Mouse (Mus musculus): ENCODE measurements around the gene Acta2. TPM values are rescaled to one million over a fixed set of nuclear protein-coding genes. Genes with fewer than 3 reads are reported as not detected.
A peak's percentile ranks its signal among the peaks of the same experiment; 100 is the strongest.

Gene Acta2
- polyA plus RNA-seq, 1 experiment from 2014 or later, result 1,416 TPM

GRCm38 (mm10) chr19:34262273-34262974, 7.0 kb upstream of the Acta2 start:
- WGBS (ENCODE audit: insufficient replicate concordance), result 77% methylated on average over 2 of the region's 2 CpGs
- H3K4me3 ChIP-seq (ENCODE audit: low read depth, low read length), result no peak overlapping the region
- H3K27me3 ChIP-seq (ENCODE audit: control insufficient read depth, insufficient read depth, low read length), result no peaks in the 10 kb centered on the region
- no peak overlapping the region for H3K4me2 ChIP-seq
- ATAC-seq (replicated peaks; ENCODE audit: insufficient number of reproducible peaks, low FRiP score, low TSS enrichment), result no peak
- no peaks in the 10 kb centered on the region for H3K36me3 ChIP-seq (ENCODE audit: control insufficient read depth, insufficient read depth, low read length)
- no peak overlapping the region for H3K9ac ChIP-seq (ENCODE audit: low read depth, low read length)
- H3K4me1 ChIP-seq (ENCODE audit: control insufficient read depth, insufficient read depth, low read length), result no peaks in the 10 kb centered on the region
- no peak overlapping the region for H3K27ac ChIP-seq (ENCODE audit: low read depth, low read length)
- no peaks in the 10 kb centered on the region for H3K9me3 ChIP-seq (replicated peaks; ENCODE audit: control insufficient read depth, low read length)

GRCm38 (mm10) chr19:34256936-34257335, 1.5 kb upstream of the Acta2 start:
- WGBS (ENCODE audit: insufficient replicate concordance), result 79% methylated on average over 2 of the region's 2 CpGs
- no peaks in the 10 kb centered on the region; the same call in 1 of the 2 replicates for H3K27me3 ChIP-seq (ENCODE audit: control insufficient read depth, insufficient read depth, low read length)

GRCm38 (mm10) chr19:34256149-34256548, 759 bp upstream of the Acta2 start:
- Histone ChIP-seq H3K36me3 (ENCODE audit: control insufficient read depth, insufficient read depth, low read length) (no peaks in the 10 kb centered on the region), H3K9ac (ENCODE audit: low read depth, low read length) (no peak overlapping the region), H3K27ac (ENCODE audit: low read depth, low read length) (no peak overlapping the region), H3K4me1 (ENCODE audit: control insufficient read depth, insufficient read depth, low read length) (no peaks in the 10 kb centered on the region; the same call in 1 of the 2 replicates), H3K4me2 (no peak overlapping the region), H3K9me3 (replicated peaks; ENCODE audit: control insufficient read depth, low read length) (no peaks in the 10 kb centered on the region), H3K4me3 (ENCODE audit: low read depth, low read length) (no peak overlapping the region), H3K27me3 (ENCODE audit: control insufficient read depth, insufficient read depth, low read length) (no peaks in the 10 kb centered on the region; the same call in 1 of the 2 replicates)
- 76% methylated on average over 5 of the region's 5 CpGs for WGBS (ENCODE audit: insufficient replicate concordance)
- ATAC-seq (replicated peaks; ENCODE audit: insufficient number of reproducible peaks, low FRiP score, low TSS enrichment), result no peak

More at GRCm38 (mm10) chr19:34256936-34257335, 1.5 kb upstream of the Acta2 start:
- H3K4me2 ChIP-seq, result no peak overlapping the region
- H3K4me1 ChIP-seq (ENCODE audit: control insufficient read depth, insufficient read depth, low read length), result no peaks in the 10 kb centered on the region; the same call in 1 of the 2 replicates
- no peak overlapping the region for H3K9ac ChIP-seq (ENCODE audit: low read depth, low read length)
- no peak overlapping the region for H3K27ac ChIP-seq (ENCODE audit: low read depth, low read length)
- no peak overlapping the region for H3K4me3 ChIP-seq (ENCODE audit: low read depth, low read length)
- H3K36me3 ChIP-seq (ENCODE audit: control insufficient read depth, insufficient read depth, low read length), result no peaks in the 10 kb centered on the region
- no peak for ATAC-seq (replicated peaks; ENCODE audit: insufficient number of reproducible peaks, low FRiP score, low TSS enrichment)
- H3K9me3 ChIP-seq (replicated peaks; ENCODE audit: control insufficient read depth, low read length), result no peaks in the 10 kb centered on the region

GRCm38 (mm10) chr19:34254101-34254879, 1.1 kb downstream of the Acta2 start:
- Histone ChIP-seq H3K9me3 (replicated peaks; ENCODE audit: control insufficient read depth, low read length) (no peaks in the 10 kb centered on the region), H3K27ac (ENCODE audit: low read depth, low read length) (peak overlapping the region; percentile 6), H3K27me3 (ENCODE audit: control insufficient read depth, insufficient read depth, low read length) (no peaks in the 10 kb centered on the region; the same call in 1 of the 2 replicates), H3K4me3 (ENCODE audit: low read depth, low read length) (peak overlapping the region; percentile 49), H3K4me1 (ENCODE audit: control insufficient read depth, insufficient read depth, low read length) (no peaks in the 10 kb centered on the region; the same call in 1 of the 2 replicates), H3K9ac (ENCODE audit: low read depth, low read length) (peak overlapping the region; percentile 6), H3K4me2 (peak overlapping the region; percentile 61), H3K36me3 (ENCODE audit: control insufficient read depth, insufficient read depth, low read length) (no peaks in the 10 kb centered on the region)
- 18% methylated on average over 14 of the region's 14 CpGs for WGBS (ENCODE audit: insufficient replicate concordance)
- no peak for ATAC-seq (replicated peaks; ENCODE audit: insufficient number of reproducible peaks, low FRiP score, low TSS enrichment)

- H3K4me1 ChIP-seq (ENCODE audit: control insufficient read depth, insufficient read depth, low read length), result no peaks in the 10 kb centered on the region; the same call in 1 of the 2 replicates
- H3K4me3 ChIP-seq (ENCODE audit: low read depth, low read length), result 0 out of 2 replicates have a peak overlapping the region, but pooled peaks have one; percentile 49
- H3K27me3 ChIP-seq (ENCODE audit: control insufficient read depth, insufficient read depth, low read length), result no peaks in the 10 kb centered on the region; the same call in 1 of the 2 replicates
- no peak overlapping the region for H3K27ac ChIP-seq (ENCODE audit: low read depth, low read length)
- no peak overlapping the region for H3K9ac ChIP-seq (ENCODE audit: low read depth, low read length)
- 22% methylated on average over 9 of the region's 9 CpGs for WGBS (ENCODE audit: insufficient replicate concordance)
- no peaks in the 10 kb centered on the region for H3K9me3 ChIP-seq (replicated peaks; ENCODE audit: control insufficient read depth, low read length)
- peak; percentile 46 for ATAC-seq (replicated peaks; ENCODE audit: insufficient number of reproducible peaks, low FRiP score, low TSS enrichment)
- H3K4me2 ChIP-seq, result peak overlapping the region; percentile 61
- H3K36me3 ChIP-seq (ENCODE audit: control insufficient read depth, insufficient read depth, low read length), result no peaks in the 10 kb centered on the region
Measured at GRCm38 (mm10) chr19:34252450-34252849, 2.9 kb downstream of the Acta2 start.

GRCm38 (mm10) chr19:34251900-34252299, 3.5 kb downstream of the Acta2 start:
- no peaks in the 10 kb centered on the region for H3K9me3 ChIP-seq (replicated peaks; ENCODE audit: control insufficient read depth, low read length)
- H3K27ac ChIP-seq (ENCODE audit: low read depth, low read length), result no peak overlapping the region
- no peak overlapping the region for H3K4me2 ChIP-seq
- no peaks in the 10 kb centered on the region; the same call in 1 of the 2 replicates for H3K27me3 ChIP-seq (ENCODE audit: control insufficient read depth, insufficient read depth, low read length)
- no peak for ATAC-seq (replicated peaks; ENCODE audit: insufficient number of reproducible peaks, low FRiP score, low TSS enrichment)
- H3K4me3 ChIP-seq (ENCODE audit: low read depth, low read length), result no peak overlapping the region
- H3K4me1 ChIP-seq (ENCODE audit: control insufficient read depth, insufficient read depth, low read length), result no peaks in the 10 kb centered on the region; the same call in 1 of the 2 replicates
- H3K36me3 ChIP-seq (ENCODE audit: control insufficient read depth, insufficient read depth, low read length), result no peaks in the 10 kb centered on the region
- 83% methylated on average over 2 of the region's 2 CpGs for WGBS (ENCODE audit: insufficient replicate concordance)
- no peak overlapping the region for H3K9ac ChIP-seq (ENCODE audit: low read depth, low read length)

- H3K4me1 ChIP-seq (ENCODE audit: control insufficient read depth, insufficient read depth, low read length), result no peaks in the 10 kb centered on the region; the same call in 1 of the 2 replicates
- 83% methylated on average over 4 of the region's 4 CpGs for WGBS (ENCODE audit: insufficient replicate concordance)
- H3K36me3 ChIP-seq (ENCODE audit: control insufficient read depth, insufficient read depth, low read length), result no peaks in the 10 kb centered on the region
- no peak overlapping the region for H3K9ac ChIP-seq (ENCODE audit: low read depth, low read length)
- H3K9me3 ChIP-seq (replicated peaks; ENCODE audit: control insufficient read depth, low read length), result no peaks in the 10 kb centered on the region
- no peak overlapping the region for H3K4me3 ChIP-seq (ENCODE audit: low read depth, low read length)
- no peak overlapping the region for H3K27ac ChIP-seq (ENCODE audit: low read depth, low read length)
- ATAC-seq (replicated peaks; ENCODE audit: insufficient number of reproducible peaks, low FRiP score, low TSS enrichment), result no peak
- H3K27me3 ChIP-seq (ENCODE audit: control insufficient read depth, insufficient read depth, low read length), result no peaks in the 10 kb centered on the region; the same call in 1 of the 2 replicates
- H3K4me2 ChIP-seq, result no peak overlapping the region
Measured at GRCm38 (mm10) chr19:34250621-34251020, 4.8 kb downstream of the Acta2 start.

GRCm38 (mm10) chr19:34248558-34248957, 6.8 kb downstream of the Acta2 start:
- Histone ChIP-seq H3K9ac (ENCODE audit: low read depth, low read length) (no peak overlapping the region), H3K36me3 (ENCODE audit: control insufficient read depth, insufficient read depth, low read length) (no peaks in the 10 kb centered on the region), H3K27me3 (ENCODE audit: control insufficient read depth, insufficient read depth, low read length) (no peaks in the 10 kb centered on the region; the same call in 1 of the 2 replicates), H3K27ac (ENCODE audit: low read depth, low read length) (no peak overlapping the region), H3K4me1 (ENCODE audit: control insufficient read depth, insufficient read depth, low read length) (no peaks in the 10 kb centered on the region; the same call in 1 of the 2 replicates), H3K9me3 (replicated peaks; ENCODE audit: control insufficient read depth, low read length) (no peaks in the 10 kb centered on the region), H3K4me3 (ENCODE audit: low read depth, low read length) (no peak overlapping the region), H3K4me2 (no peak overlapping the region)
- ATAC-seq (replicated peaks; ENCODE audit: insufficient number of reproducible peaks, low FRiP score, low TSS enrichment), result no peak
- WGBS (ENCODE audit: insufficient replicate concordance), result 80% methylated on average over 5 of the region's 5 CpGs
